Mouse (Mus musculus): ENCODE measurements around the gene Gm28635. TPM values are rescaled to one million over a fixed set of nuclear protein-coding genes. Genes with fewer than 3 reads are reported as not detected.
"Not testable (repeated sequence)": the region's sequence is repeated elsewhere in the genome, so short reads cannot be mapped to it uniquely, and the experiment has no call there.

The Gm28635 gene
- polyA plus RNA-seq, 1 experiment = 0.13 TPM

DNA sequence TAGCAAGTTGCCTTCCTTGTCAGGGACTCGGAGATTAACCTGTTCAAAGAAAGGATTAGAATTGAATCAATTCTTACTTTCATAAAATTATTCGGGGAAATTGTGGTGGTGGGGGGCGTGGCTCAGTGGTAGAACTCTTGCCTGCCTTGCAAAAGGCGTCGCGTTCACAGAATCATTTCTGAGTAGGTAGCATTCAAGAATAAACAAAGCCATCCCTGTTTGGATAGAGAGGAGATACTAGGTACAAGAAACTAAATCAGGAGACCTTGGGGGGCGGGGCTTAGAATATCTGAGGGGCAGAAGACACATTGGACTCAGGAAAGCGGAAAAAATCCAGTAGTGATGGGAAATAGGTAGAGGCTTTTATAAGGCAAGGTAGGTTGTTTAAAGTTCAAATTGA is 1.2 kb upstream of the Gm28635 start, which contains the start of gene Tmx2:
Gene Tmx2, minus strand, starts transcription at position 125 of the 400 bp plus-strand sequence.
- peaks cover 12% of the 10 kb centered on the region; the same call in 1 of the 2 replicates for H3K4me1 ChIP-seq (ENCODE audit: control insufficient read depth, insufficient read depth, low read length)
- TF ChIP-seq POLR2A (IDR thresholded peaks at IDR 0.05; ENCODE audit: borderline replicate concordance, insufficient read depth, low read length) = no peak
- no peak for TF ChIP-seq CTCF (IDR thresholded peaks at IDR 0.05; ENCODE audit: borderline replicate concordance, insufficient read depth, low read depth, low read length)
- 13% methylated on average over 8 of the region's 8 CpGs for WGBS

DNA sequence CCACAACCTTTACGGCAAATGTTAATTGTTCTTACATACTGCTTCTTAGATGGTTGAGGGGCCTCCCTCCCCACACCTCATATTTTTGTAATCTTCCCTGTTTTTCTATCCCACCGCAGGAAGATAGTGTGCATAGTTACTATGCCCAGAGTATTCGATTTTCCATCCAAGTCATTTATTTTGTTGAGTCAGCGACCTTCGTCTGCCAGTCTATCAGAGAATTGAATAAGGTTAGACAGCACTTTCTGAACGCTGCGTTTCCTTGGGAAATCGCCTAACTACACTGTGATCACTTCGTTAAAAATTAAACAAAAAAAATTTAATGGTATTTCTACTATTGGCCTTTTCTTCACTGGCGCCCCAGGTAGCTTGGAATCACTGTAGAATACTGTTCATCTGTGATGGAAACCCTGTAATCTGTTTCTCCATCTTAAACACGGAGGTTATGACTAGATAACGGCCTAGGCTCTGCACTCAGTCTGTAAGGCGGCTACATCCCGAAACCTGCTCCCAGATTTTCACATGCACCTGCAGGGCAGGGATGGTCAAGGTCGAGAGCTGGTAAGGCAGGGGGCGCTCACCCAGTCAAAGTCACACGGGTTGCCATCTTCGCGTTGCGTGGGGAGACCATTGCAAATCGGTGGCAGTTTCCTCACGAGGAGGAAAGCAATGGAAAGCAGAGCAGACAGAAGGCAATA is 422 bp downstream of the Gm28635 start:
- Histone ChIP-seq H3K4me3 (replicated peaks; ENCODE audit: insufficient read depth, low read depth, low read length) (peak overlapping the region; percentile 60), H3K4me1 (ENCODE audit: control insufficient read depth, insufficient read depth, low read length) (peaks cover 12% of the 10 kb centered on the region; the same call in 1 of the 2 replicates), H3K27me3 (ENCODE audit: control insufficient read depth, insufficient read depth, low read length) (no peaks in the 10 kb centered on the region), H3K27ac (ENCODE audit: insufficient read depth, low read length) (peak overlapping the region; percentile 58; the same call in 1 of the 2 replicates)
- TF ChIP-seq CTCF (IDR thresholded peaks at IDR 0.05; ENCODE audit: borderline replicate concordance, insufficient read depth, low read depth, low read length) (peak; percentile 44; the same call in 1 of the 2 replicates), POLR2A (IDR thresholded peaks at IDR 0.05; ENCODE audit: borderline replicate concordance, insufficient read depth, low read length) (no peak)
- no peak for DNase-seq
- 6% methylated on average over 22 of the region's 22 CpGs for WGBS

More for the DNA sequence above, 1.2 kb upstream of the Gm28635 start, which contains the start of gene Tmx2:
- peak within 1 kb of the TSS; percentile 98 for H3K4me3 ChIP-seq (replicated peaks; ENCODE audit: insufficient read depth, low read depth, low read length)
- no peak for DNase-seq
- H3K27me3 ChIP-seq (ENCODE audit: control insufficient read depth, insufficient read depth, low read length) = no peaks in the 10 kb centered on the region
- no peak within 1 kb of the TSS for H3K27ac ChIP-seq (ENCODE audit: insufficient read depth, low read length)

GRCm38 (mm10) chr2:84671535-84671934 is 6.3 kb downstream of the Gm28635 start:
- not testable (repeated sequence) for H3K27ac ChIP-seq (ENCODE audit: insufficient read depth, low read length); H3K4me3 ChIP-seq (replicated peaks; ENCODE audit: insufficient read depth, low read depth, low read length); DNase-seq; H3K27me3 ChIP-seq (ENCODE audit: control insufficient read depth, insufficient read depth, low read length)
- WGBS = 55% methylated on average over 4 of the region's 5 CpGs
- H3K4me1 ChIP-seq (ENCODE audit: control insufficient read depth, insufficient read depth, low read length) = peaks cover 12% of the 10 kb centered on the region; the same call in 1 of the 2 replicates

DNA sequence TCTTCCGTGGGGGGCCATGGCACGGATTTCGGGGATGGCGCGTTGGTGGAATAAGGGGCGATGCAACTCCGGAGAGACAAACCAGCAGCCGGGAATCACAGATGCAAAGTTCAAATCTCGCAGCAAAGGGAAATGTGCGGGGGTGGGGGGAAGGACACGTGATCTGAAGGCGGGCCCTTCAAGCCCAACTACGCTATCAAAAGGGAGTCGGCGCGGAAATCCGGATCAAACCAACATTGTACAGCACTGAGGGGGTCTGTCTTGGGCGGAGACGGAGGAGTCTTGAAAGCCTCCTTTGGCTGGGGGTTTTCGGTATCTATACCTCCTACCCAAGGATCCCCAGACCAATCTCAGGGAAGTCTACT is 7.3 kb downstream of the Gm28635 start, which contains the start of gene Selenoh:
Gene Selenoh, minus strand, starts transcription at position 202 of the 365 bp plus-strand sequence.
- peak within 1 kb of the TSS; percentile 35 for H3K27ac ChIP-seq (ENCODE audit: insufficient read depth, low read length)
- peak; percentile 79 to 81 for DNase-seq
- 1% methylated on average over 20 of the region's 20 CpGs for WGBS
- peak within 1 kb of the TSS; percentile 90 for H3K4me3 ChIP-seq (replicated peaks; ENCODE audit: insufficient read depth, low read depth, low read length)
- TF ChIP-seq CTCF (IDR thresholded peaks at IDR 0.05; ENCODE audit: borderline replicate concordance, insufficient read depth, low read depth, low read length) (no peak), POLR2A (IDR thresholded peaks at IDR 0.05; ENCODE audit: borderline replicate concordance, insufficient read depth, low read length) (peak; percentile 41; the same call in 1 of the 2 replicates)
- peaks cover 2% of the 10 kb centered on the region; the same call in 1 of the 2 replicates for H3K4me1 ChIP-seq (ENCODE audit: control insufficient read depth, insufficient read depth, low read length)
- no peaks in the 10 kb centered on the region for H3K27me3 ChIP-seq (ENCODE audit: control insufficient read depth, insufficient read depth, low read length)

DNA sequence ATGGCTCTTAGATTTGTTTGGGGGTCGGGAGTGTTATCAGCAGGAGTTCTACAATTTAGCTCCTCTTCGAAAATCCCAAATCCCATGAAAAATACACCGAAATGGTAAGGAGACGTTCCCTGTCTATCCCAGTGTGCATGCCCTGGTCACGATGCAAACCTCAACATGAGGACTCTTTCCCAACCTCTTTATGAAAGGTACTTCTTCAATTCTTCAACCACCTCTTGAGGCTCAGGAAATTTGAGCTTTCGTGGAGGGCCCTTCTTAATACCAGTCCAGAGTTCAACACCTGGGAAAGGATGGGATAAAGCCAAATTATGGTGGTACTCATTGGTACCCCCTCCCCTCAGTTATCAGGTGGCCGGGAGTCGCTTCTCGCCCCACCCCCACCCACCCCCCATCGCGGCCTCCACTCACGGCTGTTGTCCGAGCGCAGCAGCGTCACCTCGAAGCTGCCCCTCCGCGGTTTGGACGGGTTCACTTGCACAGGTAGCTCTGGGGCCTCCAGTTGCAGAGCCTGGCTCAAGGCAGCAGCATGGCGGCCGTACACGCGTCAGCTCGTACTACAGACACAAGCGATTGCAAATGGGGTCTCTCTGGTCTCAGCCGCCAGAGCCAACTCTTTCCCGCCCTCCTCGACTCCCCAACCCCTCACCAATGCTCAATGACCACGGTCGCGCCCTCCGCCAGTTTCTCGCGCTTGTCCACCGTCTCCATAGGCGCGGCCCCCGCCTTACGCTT is 7.8 kb downstream of the Gm28635 start:
- DNase-seq = peak in 1 of 2 experiments; percentile 59
- H3K27ac ChIP-seq (ENCODE audit: insufficient read depth, low read length) = peak overlapping the region; percentile 35
- H3K4me3 ChIP-seq (replicated peaks; ENCODE audit: insufficient read depth, low read depth, low read length) = peak overlapping the region; percentile 90
- H3K27me3 ChIP-seq (ENCODE audit: control insufficient read depth, insufficient read depth, low read length) = no peaks in the 10 kb centered on the region
- WGBS = 1% methylated on average over 39 of the region's 39 CpGs
- no peak for TF ChIP-seq CTCF (IDR thresholded peaks at IDR 0.05; ENCODE audit: borderline replicate concordance, insufficient read depth, low read depth, low read length)
- TF ChIP-seq POLR2A (IDR thresholded peaks at IDR 0.05; ENCODE audit: borderline replicate concordance, insufficient read depth, low read length) = no peak
- H3K4me1 ChIP-seq (ENCODE audit: control insufficient read depth, insufficient read depth, low read length) = peaks cover 2% of the 10 kb centered on the region; the same call in 1 of the 2 replicates

DNA sequence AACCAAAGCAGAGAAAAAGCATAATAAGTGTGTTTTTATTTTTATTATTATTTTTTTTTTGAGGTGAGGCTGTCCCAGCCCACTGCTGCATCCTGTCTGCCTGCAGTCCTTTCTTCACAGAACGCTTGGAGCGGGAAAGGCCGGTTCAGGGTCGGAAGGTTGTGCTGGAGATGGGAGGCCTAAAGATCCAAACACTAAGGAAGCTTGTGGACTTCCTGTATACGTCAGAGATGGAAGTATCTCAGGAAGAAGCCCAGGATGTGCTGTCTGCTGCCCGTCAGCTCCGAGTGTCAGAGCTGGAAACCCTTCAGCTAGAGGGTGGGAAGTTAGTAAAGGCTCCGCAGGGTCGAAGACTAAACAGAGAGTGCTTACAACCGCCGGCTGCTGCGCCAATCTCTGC is 11.8 kb downstream of the Gm28635 start:
- 72% methylated on average over 12 of the region's 12 CpGs for WGBS
- peaks cover 2% of the 10 kb centered on the region; the same call in 1 of the 2 replicates for H3K4me1 ChIP-seq (ENCODE audit: control insufficient read depth, insufficient read depth, low read length)
- DNase-seq = no peak
- TF ChIP-seq CTCF (IDR thresholded peaks at IDR 0.05; ENCODE audit: borderline replicate concordance, insufficient read depth, low read depth, low read length) = no peak
- no peak for TF ChIP-seq POLR2A (IDR thresholded peaks at IDR 0.05; ENCODE audit: borderline replicate concordance, insufficient read depth, low read length)
- no peak overlapping the region for H3K27ac ChIP-seq (ENCODE audit: insufficient read depth, low read length)
- H3K4me3 ChIP-seq (replicated peaks; ENCODE audit: insufficient read depth, low read depth, low read length) = no peak overlapping the region
- H3K27me3 ChIP-seq (ENCODE audit: control insufficient read depth, insufficient read depth, low read length) = no peaks in the 10 kb centered on the region

DNA sequence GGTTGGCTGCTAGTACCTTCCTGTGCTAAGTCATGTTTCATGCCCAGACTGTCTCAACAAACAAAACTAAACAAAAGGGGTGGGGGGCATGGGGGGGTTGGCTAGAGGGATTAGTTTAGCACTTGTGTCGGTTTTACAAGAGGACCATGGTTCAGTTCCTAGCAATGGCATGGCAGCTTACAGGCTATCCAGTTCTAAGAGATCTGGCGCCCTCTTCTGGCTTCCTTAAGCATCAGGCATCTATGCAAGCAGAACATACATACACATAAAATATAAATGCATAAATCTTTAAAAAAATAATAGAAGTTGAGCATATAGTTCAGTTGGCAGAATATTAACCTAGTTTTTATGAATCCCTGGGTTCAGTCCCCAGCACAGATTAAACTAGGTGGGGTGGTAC is 15.0 kb downstream of the Gm28635 start:
- DNase-seq = no peak
- TF ChIP-seq POLR2A (IDR thresholded peaks at IDR 0.05; ENCODE audit: borderline replicate concordance, insufficient read depth, low read length) = no peak
- Histone ChIP-seq H3K4me3 (replicated peaks; ENCODE audit: insufficient read depth, low read depth, low read length) (no peak overlapping the region), H3K27ac (ENCODE audit: insufficient read depth, low read length) (no peak overlapping the region), H3K27me3 (ENCODE audit: control insufficient read depth, insufficient read depth, low read length) (no peaks in the 10 kb centered on the region), H3K4me1 (ENCODE audit: control insufficient read depth, insufficient read depth, low read length) (no peaks in the 10 kb centered on the region)
- WGBS = 19% methylated on average over 2 of the region's 2 CpGs
